Mouse (Mus musculus): ENCODE measurements around the gene Gm5426.
"Not testable (repeated sequence)": the region's sequence is repeated elsewhere in the genome, so short reads cannot be mapped to it uniquely, and the experiment has no call there.

The Gm5426 gene

DNA sequence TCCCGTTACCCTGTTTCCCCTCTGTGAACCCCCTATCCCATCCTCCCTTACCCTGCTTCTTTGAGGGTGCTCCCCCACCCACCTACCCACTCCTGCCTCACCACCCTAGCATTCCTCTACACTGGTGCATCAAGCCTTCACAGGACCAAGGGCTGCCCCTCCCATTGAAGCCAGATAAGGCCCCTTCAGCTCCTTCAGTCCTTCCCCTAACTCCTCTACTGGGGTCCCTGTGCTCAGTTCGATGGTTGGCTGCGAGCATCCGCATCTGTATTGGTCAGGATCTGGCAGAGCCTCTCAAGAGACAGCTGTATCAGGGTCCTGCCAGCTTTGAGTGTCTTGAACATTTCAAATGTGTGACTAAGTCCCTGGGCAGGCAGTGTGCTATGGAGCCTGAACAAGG lies 2.9 kb downstream of the Gm5426 start:
- DNase-seq (ENCODE audit: low spot score), result not testable (repeated sequence)

DNA sequence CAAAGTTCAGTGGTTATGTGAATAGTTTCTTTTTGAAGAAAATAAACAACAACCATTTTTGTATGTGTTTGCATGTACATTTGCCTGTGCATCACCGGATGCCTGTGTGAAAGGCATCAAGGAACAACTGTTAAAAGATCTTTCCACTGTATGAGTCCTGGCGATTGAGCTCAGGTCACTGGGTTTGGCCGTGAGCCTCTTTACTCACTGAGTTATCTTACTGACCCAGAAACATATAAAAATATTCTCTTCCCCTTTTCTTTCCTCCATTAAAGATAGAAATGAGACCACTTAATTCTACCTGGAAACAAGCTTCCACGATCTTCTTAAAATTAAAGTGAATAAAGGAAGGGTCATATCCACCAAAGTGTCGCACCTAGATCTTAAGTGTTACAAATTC lies 10.2 kb downstream of the Gm5426 start:
- no peak for DNase-seq (ENCODE audit: low spot score)

DNA sequence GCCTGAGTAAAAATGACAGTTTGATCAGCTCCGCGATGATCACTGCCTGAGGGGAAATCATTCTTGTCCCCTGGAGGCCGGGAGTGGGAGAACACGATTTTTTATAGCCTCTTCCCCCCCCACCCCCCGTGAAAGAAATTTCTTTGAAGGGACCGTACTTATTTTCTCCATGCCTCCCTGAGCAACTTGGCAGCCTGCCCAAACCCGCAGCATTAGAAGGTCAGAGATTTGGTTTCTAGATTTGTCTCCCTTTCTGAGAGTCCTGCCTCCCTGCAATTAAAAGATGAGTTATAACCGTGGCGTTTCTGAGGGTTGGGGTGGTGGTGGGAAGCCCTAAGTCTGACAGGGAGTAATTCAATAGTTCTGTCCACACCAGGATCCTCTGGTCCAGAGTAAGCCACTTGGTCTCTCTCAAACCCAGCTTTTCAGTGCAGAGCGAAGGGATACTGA lies 11.9 kb downstream of the Gm5426 start:
- peak; percentile 57 for DNase-seq (ENCODE audit: low spot score)

DNA sequence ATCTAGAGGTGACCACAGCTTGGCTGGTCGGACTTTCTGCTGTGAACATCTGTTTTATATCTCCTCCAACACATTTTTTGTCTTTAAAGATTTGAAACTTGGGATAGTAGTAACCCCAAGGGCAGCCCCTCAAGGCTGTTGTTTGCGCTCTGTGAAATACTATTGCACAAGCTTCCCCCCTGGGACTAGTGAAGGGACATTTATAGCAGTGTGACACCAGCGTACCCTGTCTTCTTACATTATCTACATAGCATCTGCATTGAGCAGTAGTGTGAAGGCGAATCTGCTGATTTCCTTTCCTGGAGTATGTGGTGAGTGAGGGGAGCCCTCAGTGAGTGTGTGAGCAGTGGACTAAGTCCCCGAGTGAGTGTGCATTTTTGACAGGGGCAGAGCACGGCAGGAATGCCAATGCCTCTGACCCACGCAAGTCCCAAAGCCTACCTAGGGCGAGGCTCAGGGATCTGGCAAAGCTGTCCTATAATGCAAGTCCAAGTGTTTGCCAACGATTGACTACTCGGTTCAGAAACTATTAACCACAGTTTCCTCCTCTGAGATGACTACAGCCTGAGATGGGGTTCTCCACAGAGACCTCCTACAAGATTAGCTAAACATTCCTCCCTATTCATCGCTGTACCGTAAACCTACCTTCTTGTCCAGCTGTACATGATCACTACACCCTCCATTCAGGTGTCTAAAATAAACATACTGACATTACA lies 14.2 kb downstream of the Gm5426 start:
- DNase-seq (ENCODE audit: low spot score), result no peak

DNA sequence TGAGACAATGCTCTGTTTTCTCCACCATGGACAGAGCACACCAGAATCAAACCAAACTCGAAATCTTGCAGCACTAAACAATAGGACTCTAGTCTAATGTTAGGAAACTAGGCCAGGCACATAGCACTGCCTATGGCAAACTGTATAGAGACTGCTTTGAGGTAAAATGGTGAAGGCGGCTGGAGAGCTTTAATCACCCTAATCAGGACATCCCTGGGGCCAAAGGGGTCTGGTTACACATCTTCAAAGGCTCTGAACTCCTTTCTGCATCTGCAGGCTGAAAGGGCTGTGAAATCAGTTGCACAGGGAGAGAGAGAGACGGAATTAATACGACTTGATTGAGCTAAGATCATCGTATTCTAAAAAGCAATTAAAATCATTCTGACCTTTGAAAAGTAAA lies 16.9 kb downstream of the Gm5426 start:
- DNase-seq (ENCODE audit: low spot score), result no peak

DNA sequence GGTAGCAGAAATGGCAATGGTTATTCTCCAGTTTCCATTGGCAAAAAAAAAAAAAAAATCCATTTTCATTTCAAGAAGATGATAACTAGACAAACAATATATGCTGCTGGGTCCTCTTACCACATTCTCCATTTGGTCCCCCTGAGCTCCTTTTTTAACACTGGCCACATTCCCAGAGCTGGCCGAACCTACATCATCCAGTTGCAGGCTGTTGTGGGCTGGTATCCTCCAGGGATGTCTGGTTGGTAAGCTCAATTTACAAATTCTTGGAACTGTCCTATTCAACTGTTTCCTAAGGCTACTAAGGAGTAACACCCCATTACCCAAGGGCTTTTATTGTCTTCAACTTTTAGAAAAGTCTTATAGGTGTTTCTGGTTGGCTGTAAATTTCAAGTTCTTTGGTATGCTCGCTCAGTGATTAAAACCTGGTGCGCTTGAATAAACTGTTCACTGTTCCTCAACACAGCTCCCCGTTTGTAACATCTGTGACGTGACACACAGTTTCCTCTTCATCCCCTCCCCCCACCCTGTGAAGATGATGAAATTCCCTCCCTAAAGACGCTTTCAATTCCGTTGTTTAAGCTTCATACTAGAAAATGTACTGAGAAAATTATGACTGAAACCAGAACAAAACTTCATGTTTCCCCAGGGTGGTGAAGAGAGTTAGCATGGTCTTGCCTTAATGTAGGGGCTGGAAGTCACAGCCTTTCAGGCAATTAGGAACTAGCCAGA lies 26.7 kb downstream of the Gm5426 start:
- no peak for DNase-seq (ENCODE audit: low spot score)

DNA sequence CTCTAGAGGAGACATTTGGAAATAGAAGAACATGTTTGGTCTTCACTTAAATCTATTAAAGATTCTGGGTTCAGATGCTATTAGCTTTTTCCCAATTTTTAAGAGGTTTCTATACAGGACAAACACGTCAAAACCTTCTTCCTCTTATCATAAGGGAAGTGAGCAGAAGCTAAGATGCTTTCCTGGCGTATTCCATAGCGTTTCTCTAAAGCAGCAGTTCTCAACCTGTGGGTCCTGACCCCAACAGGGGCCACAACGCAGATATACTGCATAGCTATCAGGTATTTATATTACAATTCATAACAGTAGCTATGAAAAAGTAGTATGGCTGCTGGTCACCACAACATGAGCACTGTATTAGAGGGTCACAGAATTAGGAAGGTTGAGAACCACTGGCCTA lies 27.4 kb downstream of the Gm5426 start:
- no peak for DNase-seq (ENCODE audit: low spot score)

DNA sequence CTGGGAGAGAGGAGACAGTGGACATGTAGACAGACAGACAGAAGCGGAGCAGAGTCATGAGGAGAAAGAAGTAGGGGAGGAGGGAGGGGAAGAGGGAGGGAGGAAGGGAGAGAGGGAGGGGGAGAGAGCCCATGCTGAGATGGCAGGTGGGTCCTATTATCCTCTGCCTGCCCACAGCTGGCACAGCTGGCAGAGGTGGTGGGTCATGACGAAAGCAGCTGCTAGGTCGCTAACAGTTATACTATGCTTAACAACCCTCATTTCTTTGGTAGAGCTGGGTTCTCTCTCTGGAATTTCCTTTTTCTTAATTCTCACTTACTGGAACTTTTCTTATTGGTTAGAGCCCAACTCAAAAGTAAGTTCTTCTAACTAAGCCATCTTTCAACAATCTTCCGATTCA lies 28.9 kb downstream of the Gm5426 start:
- no peak for DNase-seq (ENCODE audit: low spot score)

DNA sequence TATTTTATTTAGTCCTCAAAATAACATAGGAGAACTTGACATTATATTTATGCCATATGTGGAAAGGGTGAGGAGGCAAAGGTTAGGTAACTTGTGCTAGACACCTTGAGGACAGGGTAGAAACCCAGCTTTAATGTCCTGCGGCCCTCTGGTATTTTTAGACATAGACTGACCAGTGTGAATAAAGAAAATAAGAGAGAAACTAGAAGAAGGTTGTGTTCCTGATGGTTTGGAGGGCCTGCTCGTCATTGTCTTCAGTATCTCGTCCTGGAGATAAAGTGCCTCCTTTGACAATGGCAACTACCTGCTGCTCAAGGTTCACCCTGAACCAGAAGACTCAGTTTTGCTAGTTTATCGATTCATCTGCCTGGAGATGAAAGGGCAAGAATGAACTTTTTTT lies 32.6 kb downstream of the Gm5426 start:
- no peak for DNase-seq (ENCODE audit: low spot score)

DNA sequence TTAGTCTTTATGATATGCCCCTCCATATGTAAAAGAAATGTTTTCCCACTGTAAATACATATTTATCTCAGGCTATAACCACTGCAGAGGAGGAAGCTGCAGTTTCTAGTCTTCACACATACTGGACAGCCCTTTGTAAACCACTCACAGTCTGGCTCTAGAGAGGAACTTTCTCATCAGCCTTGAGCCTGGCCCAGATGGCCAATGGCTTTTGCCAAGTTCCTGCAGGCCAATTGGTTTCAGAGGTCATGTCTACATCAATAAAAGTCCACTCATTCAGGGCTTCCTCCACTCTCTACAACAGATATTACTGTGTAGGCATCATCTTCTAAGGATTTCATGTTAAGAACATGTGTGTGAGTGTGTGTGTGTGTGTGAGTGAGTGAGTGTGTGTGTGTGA lies 35.1 kb downstream of the Gm5426 start:
- DNase-seq (ENCODE audit: low spot score), result peak; percentile 12

DNA sequence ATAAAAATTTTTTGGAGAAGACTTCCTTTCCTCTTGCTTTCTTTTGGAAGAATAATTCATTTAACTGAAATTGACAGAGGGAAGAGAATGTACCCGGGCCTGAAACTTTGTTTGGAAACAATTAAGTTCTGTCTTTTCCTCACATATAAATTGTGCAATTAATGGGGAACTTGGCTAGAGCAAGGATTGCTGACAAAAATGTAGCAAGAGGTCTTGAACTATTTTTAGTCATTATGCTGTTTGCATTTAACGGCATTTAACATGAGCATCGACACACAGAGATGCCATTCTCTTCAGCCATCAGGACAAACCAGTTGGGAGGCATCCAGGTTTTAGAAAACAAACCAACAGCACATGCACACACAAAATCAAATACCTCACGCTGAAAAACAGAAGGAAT lies 36.6 kb downstream of the Gm5426 start:
- DNase-seq (ENCODE audit: low spot score), result no peak

DNA sequence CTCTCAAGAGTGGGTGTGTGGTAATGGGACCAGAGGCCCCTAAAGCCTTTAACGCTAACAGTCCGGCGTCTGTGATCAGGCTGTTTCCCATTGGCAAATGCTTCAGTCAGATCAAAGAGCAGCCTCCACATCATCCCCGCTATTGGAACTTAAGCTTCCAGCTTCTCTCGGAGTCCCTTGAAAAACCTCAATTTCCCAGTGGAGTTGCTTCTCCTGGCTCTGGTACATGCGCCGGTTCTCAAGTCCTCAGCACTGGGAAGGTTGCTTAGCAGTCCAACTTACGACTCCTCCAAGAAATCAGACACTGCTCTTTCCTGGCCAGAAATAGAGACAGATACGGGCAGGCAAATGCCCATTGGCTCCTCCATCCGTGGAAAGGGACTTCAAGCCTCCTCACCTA lies 37.4 kb downstream of the Gm5426 start:
- DNase-seq (ENCODE audit: low spot score), result no peak

DNA sequence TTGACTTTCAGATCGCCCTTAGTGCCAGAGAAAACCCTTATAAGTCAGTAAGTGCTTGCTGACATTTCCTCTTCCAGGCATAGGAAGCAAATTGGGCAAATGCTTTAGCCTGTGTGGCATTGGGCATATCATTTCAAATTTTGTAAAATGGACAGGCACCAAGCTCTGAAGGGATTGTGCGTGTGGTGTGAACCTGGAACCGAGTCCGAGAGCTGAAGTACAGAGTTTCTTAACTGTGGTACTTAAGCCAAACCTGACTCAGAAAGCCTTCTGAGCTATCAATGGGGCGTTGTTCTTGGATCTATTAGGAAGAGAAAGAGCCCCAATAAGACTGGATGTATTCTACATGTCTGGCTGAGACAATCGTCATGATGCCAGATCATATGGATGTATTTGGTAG lies 40.5 kb downstream of the Gm5426 start:
- no peak for DNase-seq (ENCODE audit: low spot score)

DNA sequence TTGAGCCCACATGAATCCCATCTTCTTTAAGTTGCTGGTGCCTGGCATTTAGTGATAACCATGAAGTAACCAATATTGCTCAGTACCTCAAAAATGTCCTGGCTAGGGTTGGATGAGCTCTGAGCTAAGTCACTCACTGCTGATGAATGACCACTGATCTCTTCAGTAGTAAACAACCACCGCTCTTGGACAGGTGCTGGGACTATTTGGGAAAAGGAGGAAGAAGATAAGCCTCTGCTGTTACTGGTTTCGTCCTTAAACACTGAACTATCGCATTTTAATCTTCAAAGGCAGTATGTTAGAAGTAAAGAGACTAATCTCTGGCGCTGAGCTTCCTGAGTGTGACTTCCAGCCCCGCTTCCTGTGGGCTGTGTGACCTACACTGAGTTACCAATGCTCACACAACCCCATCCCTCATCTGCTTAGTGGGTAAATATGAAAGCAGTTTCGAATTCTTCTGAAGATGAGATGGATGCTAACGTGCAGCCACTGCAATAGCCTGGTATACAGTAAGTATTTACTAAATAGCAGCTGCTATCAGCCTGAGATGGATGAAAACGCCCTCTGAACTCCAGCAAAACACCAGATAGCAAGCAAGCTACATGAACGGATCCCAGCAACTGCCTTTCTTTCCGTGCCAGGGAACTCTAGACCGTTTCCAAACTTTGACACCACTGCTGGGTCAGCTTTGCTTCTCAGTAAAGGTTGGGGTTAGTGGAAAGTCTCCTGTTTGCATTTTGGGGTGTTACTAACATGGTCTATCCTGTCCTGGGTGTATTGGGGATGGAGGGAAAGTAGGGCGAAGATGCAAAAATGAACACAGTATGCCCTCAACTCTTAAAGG lies 44.4 kb downstream of the Gm5426 start:
- no peak for DNase-seq (ENCODE audit: low spot score)

DNA sequence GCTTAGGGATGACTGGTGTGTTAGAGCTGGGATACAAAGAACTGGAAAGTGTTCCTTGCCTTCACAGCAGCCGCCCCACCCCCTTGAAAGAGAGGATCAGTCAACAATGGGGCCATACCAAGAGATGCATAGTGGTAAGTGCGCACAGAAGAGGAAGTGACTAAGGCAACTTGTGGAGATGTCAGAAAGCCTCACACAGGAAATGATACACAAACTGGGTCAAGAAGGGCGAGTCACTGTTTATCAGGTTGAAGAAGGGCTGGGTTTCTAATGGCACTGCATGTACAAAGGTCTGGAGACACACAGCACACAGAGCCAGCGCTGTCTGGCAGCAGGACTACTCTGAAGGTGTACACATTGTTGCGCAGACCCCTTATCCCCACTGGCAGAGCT lies 45.0 kb downstream of the Gm5426 start:
- DNase-seq (ENCODE audit: low spot score), result no peak

DNA sequence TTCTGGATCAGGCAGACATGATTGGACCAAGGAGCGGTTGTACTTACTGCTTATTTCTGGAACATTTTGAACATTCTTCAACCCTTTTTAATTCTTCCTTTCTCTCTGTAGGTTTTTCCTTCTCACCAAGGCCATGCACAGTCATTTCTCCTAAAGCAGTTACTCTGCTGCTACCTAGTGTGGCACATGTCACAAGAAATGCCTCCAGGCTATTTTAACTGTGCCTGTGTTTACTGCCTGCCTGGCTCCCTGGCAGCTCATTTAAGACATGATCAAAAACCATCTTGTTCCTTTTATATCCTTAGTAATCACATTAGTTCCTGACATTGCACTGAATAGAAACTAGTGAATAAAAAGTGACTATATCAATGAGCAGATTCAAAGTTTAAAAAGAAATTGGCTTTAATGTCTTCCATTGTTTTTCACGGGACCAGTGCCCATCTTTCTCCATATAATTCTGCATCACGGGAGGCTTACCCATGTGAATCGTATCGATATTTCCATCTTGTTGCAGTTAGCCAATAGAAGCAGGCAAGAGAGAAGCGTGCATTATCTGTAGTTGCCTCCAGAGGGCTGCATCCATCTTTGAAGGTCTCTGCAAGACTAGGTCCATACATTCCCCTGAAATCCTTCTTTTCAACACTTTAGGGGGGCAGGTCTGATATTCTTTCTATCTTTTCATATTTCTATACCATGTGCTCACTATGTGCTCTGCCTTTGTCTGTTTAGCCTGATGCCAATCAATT lies 45.7 kb downstream of the Gm5426 start:
- DNase-seq (ENCODE audit: low spot score), result no peak

DNA sequence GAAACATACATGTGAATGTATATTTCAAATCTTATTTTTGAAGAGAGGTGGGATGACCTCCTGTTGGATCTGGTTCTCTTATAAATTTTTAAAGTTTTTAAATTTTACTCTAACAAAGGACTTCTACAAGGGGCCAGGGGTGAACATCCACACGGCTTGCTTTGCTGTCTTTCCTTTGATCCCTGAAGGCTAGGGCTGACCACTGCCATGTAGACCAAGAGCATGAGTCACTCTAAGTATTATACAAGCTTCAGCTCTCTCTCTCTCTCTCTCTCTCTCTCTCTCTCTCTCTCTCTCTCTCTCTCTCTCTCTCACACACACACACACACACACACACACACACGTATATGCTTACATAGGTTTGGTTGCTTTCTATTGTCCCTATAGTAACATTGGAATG lies 48.6 kb downstream of the Gm5426 start:
- DNase-seq (ENCODE audit: low spot score), result no peak

DNA sequence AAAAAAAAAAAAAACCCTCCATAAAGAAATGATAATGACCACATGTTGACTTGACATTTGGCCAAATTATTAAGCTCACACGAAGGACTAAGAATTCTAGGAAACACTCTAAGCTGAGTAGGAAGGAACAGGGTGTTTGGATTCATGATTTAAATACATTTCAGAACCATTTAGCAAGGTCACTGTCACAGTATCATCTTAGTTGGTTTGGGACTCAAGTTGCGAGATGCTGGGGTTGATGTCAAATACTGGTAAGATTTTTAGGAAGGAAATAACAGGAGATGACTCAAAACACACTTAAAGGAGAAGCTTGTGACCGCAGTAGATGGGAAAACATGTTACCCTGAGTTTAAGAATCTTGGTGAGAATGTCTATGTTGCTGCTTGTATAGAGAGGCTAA lies 49.2 kb downstream of the Gm5426 start:
- DNase-seq (ENCODE audit: low spot score), result no peak

All from ovary, postnatal 36 days (tissue).